Mouse (Mus musculus): Measurements from ENCODE around the gene Speg. TPM values are rescaled to one million over a fixed set of nuclear protein-coding genes. Genes with fewer than 3 reads are reported as not detected.

Gene Speg
- total and polyA plus RNA-seq, 3 experiments, result 109 to 135 (median 131) TPM

GRCm38 (mm10) chr1:75408210-75408609 is 33.1 kb downstream of the Speg start:
- no peak overlapping the region for H3K9ac ChIP-seq (ENCODE audit: low read depth, low read length)
- TF ChIP-seq CTCF (IDR thresholded peaks at IDR 0.05) (no peak), EP300 (IDR thresholded peaks at IDR 0.05; ENCODE audit: insufficient read depth, low read depth, low read length) (no peak), POLR2A (IDR thresholded peaks at IDR 0.05; ENCODE audit: insufficient read depth, low read depth, low read length) (no peak)
- WGBS, result 40% methylated on average over 4 of the region's 4 CpGs
- intact Hi-C loops (cut with DNase I), result loop anchor here (5.0 kb wide), 1 partner anchor 36 kb away; no protein-coding TSS in a partner anchor
- H3K4me3 ChIP-seq, result no peak overlapping the region
- H3K4me1 ChIP-seq (ENCODE audit: control insufficient read depth, insufficient read depth, low read length), result no peaks in the 10 kb centered on the region; the same call in 1 of the 2 replicates
- H3K79me2 ChIP-seq (replicated peaks; ENCODE audit: control insufficient read depth, insufficient read depth, low read length), result no peaks in the 10 kb centered on the region
- no peak overlapping the region for H3K27ac ChIP-seq
- DNase-seq, result no peak
- no peaks in the 10 kb centered on the region for H3K36me3 ChIP-seq (ENCODE audit: control insufficient read depth, insufficient read depth, low read length)
- no peaks in the 10 kb centered on the region for H3K27me3 ChIP-seq (ENCODE audit: control insufficient read depth, insufficient read depth, low read length)

- H3K36me3 ChIP-seq (ENCODE audit: control insufficient read depth, insufficient read depth, low read length), result no peaks in the 10 kb centered on the region
- no peak for DNase-seq
- no peak overlapping the region for H3K4me3 ChIP-seq
- TF ChIP-seq EP300 (IDR thresholded peaks at IDR 0.05; ENCODE audit: insufficient read depth, low read depth, low read length), result no peak
- TF ChIP-seq CTCF (IDR thresholded peaks at IDR 0.05), result no peak
- no peak for TF ChIP-seq POLR2A (IDR thresholded peaks at IDR 0.05; ENCODE audit: insufficient read depth, low read depth, low read length)
- no peak overlapping the region for H3K27ac ChIP-seq
- no peak overlapping the region for H3K9ac ChIP-seq (ENCODE audit: low read depth, low read length)
- H3K27me3 ChIP-seq (ENCODE audit: control insufficient read depth, insufficient read depth, low read length), result no peaks in the 10 kb centered on the region
- H3K4me1 ChIP-seq (ENCODE audit: control insufficient read depth, insufficient read depth, low read length), result no peaks in the 10 kb centered on the region; the same call in 1 of the 2 replicates
- intact Hi-C loops (cut with DNase I), result loop anchor here (5.0 kb wide), 1 partner anchor 38 kb away; no protein-coding TSS in a partner anchor
- no peaks in the 10 kb centered on the region for H3K79me2 ChIP-seq (replicated peaks; ENCODE audit: control insufficient read depth, insufficient read depth, low read length)
- 86% methylated on average over 7 of the region's 7 CpGs for WGBS
These were observed 34.9 kb downstream of the Speg start for GRCm38 (mm10) chr1:75409950-75410349.

GRCm38 (mm10) chr1:75412196-75412595 is 37.1 kb downstream of the Speg start:
- H3K4me1 ChIP-seq (ENCODE audit: control insufficient read depth, insufficient read depth, low read length), result no peaks in the 10 kb centered on the region
- no peak overlapping the region for H3K9ac ChIP-seq (ENCODE audit: low read depth, low read length)
- 96% methylated on average over 3 of the region's 3 CpGs for WGBS
- TF ChIP-seq EP300 (IDR thresholded peaks at IDR 0.05; ENCODE audit: insufficient read depth, low read depth, low read length) (no peak), CTCF (IDR thresholded peaks at IDR 0.05) (no peak), POLR2A (IDR thresholded peaks at IDR 0.05; ENCODE audit: insufficient read depth, low read depth, low read length) (no peak)
- H3K4me3 ChIP-seq, result no peak overlapping the region
- DNase-seq, result no peak
- H3K27ac ChIP-seq, result no peak overlapping the region
- H3K79me2 ChIP-seq (replicated peaks; ENCODE audit: control insufficient read depth, insufficient read depth, low read length), result no peaks in the 10 kb centered on the region
- intact Hi-C loops (cut with DNase I), result no loop called here
- no peaks in the 10 kb centered on the region for H3K36me3 ChIP-seq (ENCODE audit: control insufficient read depth, insufficient read depth, low read length)
- no peaks in the 10 kb centered on the region for H3K27me3 ChIP-seq (ENCODE audit: control insufficient read depth, insufficient read depth, low read length)

DNA sequence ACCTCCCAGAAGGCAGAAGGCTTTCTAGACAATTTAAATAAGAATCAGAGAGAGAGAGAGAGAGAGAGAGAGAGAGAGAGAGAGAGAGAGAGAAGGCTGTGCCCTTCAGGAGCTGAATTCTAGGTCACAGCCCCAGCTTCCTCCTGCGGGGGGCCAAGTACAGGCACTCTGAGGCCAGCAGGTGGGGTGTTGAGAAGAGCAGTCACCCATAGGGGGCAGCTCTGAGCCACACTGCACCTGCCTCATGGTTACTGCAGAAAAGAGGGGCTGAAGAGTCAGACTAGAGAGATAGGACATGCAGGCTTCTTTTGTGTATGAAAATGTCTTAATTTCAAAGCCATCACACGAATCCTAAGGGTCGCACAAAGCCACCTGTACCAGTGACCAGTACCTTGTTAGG is 38.7 kb downstream of the Speg start:
- intact Hi-C loops (cut with DNase I), result no loop called here
- Histone ChIP-seq H3K9ac (ENCODE audit: low read depth, low read length) (no peak overlapping the region), H3K27ac (no peak overlapping the region), H3K27me3 (ENCODE audit: control insufficient read depth, insufficient read depth, low read length) (no peaks in the 10 kb centered on the region), H3K4me1 (ENCODE audit: control insufficient read depth, insufficient read depth, low read length) (no peaks in the 10 kb centered on the region), H3K36me3 (ENCODE audit: control insufficient read depth, insufficient read depth, low read length) (no peaks in the 10 kb centered on the region), H3K4me3 (no peak overlapping the region), H3K79me2 (replicated peaks; ENCODE audit: control insufficient read depth, insufficient read depth, low read length) (no peaks in the 10 kb centered on the region)
- peak; percentile 41 to 54 for DNase-seq
- no peak for TF ChIP-seq POLR2A (IDR thresholded peaks at IDR 0.05; ENCODE audit: insufficient read depth, low read depth, low read length)
- TF ChIP-seq CTCF (IDR thresholded peaks at IDR 0.05), result peak; percentile 78
- no peak for TF ChIP-seq EP300 (IDR thresholded peaks at IDR 0.05; ENCODE audit: insufficient read depth, low read depth, low read length)
- 64% methylated on average over 3 of the region's 3 CpGs for WGBS

DNA sequence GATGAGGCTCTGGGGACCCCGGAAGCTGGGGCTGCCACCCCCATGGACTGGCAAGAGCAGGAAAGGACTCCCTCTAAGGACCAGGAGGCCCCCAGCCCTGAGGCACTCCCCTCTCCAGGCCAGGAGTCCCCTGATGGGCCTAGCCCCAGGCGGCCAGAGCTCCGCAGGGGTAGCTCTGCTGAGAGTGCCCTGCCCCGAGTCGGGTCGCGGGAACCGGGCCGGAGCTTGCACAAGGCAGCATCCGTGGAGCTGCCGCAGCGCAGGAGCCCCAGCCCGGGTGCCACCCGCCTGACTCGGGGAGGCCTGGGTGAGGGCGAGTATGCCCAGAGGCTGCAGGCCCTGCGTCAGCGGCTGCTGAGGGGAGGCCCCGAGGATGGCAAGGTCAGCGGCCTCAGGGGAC is 46.7 kb downstream of the Speg start:
- whole genome bisulfite sequencing, result 49% methylated on average over 20 of the region's 20 CpGs
- Histone ChIP-seq H3K4me1 (ENCODE audit: control insufficient read depth, insufficient read depth, low read length) (no peaks in the 10 kb centered on the region), H3K79me2 (replicated peaks; ENCODE audit: control insufficient read depth, insufficient read depth, low read length) (no peaks in the 10 kb centered on the region), H3K9ac (ENCODE audit: low read depth, low read length) (no peak overlapping the region), H3K36me3 (ENCODE audit: control insufficient read depth, insufficient read depth, low read length) (no peaks in the 10 kb centered on the region), H3K27me3 (ENCODE audit: control insufficient read depth, insufficient read depth, low read length) (no peaks in the 10 kb centered on the region), H3K4me3 (no peak overlapping the region), H3K27ac (no peak overlapping the region)
- DNase-seq, result no peak
- intact Hi-C loops (cut with DNase I), result no loop called here
- TF ChIP-seq CTCF (IDR thresholded peaks at IDR 0.05) (no peak), EP300 (IDR thresholded peaks at IDR 0.05; ENCODE audit: insufficient read depth, low read depth, low read length) (no peak), POLR2A (IDR thresholded peaks at IDR 0.05; ENCODE audit: insufficient read depth, low read depth, low read length) (no peak)

DNA sequence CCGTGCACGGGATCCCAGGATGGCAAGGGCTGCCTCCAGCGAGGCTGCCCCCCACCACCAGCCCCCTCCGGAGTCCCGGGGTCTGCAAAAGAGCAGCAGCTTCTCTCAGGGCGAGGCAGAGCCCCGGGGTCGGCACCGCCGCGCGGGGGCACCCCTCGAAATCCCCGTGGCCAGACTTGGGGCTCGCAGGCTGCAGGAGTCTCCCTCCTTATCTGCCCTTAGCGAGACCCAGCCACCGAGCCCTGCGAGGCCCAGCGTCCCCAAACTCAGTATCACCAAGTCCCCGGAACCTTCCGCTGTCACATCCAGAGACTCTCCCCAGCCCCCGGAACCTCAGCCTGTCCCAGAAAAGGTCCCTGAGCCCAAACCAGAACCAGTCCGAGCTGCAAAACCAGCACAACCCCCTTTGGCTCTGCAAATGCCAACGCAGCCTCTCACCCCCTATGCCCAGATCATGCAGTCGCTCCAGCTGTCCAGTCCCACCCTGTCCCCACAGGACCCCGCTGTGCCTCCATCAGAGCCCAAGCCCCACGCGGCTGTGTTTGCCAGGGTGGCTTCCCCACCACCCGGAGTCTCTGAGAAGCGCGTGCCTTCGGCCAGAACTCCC is 47.2 kb downstream of the Speg start:
- H3K27me3 ChIP-seq (ENCODE audit: control insufficient read depth, insufficient read depth, low read length), result no peaks in the 10 kb centered on the region
- H3K36me3 ChIP-seq (ENCODE audit: control insufficient read depth, insufficient read depth, low read length), result no peaks in the 10 kb centered on the region
- no peak overlapping the region for H3K9ac ChIP-seq (ENCODE audit: low read depth, low read length)
- intact Hi-C loops (cut with DNase I), result no loop called here
- no peak overlapping the region for H3K4me3 ChIP-seq
- WGBS, result 33% methylated on average over 32 of the region's 32 CpGs
- TF ChIP-seq CTCF (IDR thresholded peaks at IDR 0.05) (no peak), POLR2A (IDR thresholded peaks at IDR 0.05; ENCODE audit: insufficient read depth, low read depth, low read length) (no peak), EP300 (IDR thresholded peaks at IDR 0.05; ENCODE audit: insufficient read depth, low read depth, low read length) (no peak)
- H3K27ac ChIP-seq, result no peak overlapping the region
- DNase-seq, result no peak
- H3K4me1 ChIP-seq (ENCODE audit: control insufficient read depth, insufficient read depth, low read length), result no peaks in the 10 kb centered on the region
- no peaks in the 10 kb centered on the region for H3K79me2 ChIP-seq (replicated peaks; ENCODE audit: control insufficient read depth, insufficient read depth, low read length)
